ENCODE assay signal across 11 mouse cellular contexts in genomic region chr13:84343691-84344495, GRCm38 (mm10).
DNase-seq lines count a peak whose midpoint lies in the region; ATAC-seq and TF ChIP-seq lines count a peak whose summit lies in the region.
"Had no signal": no experiment of that assay in that cellular context is flagged by ENCODE, and none has a peak within 500 bp of the region (broad histone marks: within the 10 kb centered on the region; RNA-seq: fewer than 3 reads in every experiment).

No protein-coding gene starts in this region.

- H3K9me3 ChIP-seq in hindbrain, embryonic 12.5 days (replicated peaks) = no peaks in the 10 kb centered on the region
- no peaks in the 10 kb centered on the region for H3K9me3 ChIP-seq in midbrain, postnatal 0 days (ENCODE audit: low read length)
- H3K9me3 ChIP-seq: limb, embryonic 13.5 days had no signal

- H3K36me3 ChIP-seq in hindbrain, embryonic 12.5 days = no peaks in the 10 kb centered on the region
- no peaks in the 10 kb centered on the region for H3K36me3 ChIP-seq in midbrain, postnatal 0 days (ENCODE audit: insufficient read depth, low read length)
- H3K36me3 ChIP-seq: limb, embryonic 13.5 days had no signal

- H3K27ac ChIP-seq in layer of hippocampus, adult 2 months = peak overlapping the region; percentile 99
- H3K27ac ChIP-seq in hindbrain, embryonic 12.5 days = peak overlapping the region; percentile 98
- H3K27ac ChIP-seq in midbrain, postnatal 0 days (ENCODE audit: low read depth, low read length) = peak overlapping the region; percentile 92
- H3K27ac ChIP-seq: limb, embryonic 13.5 days; macrophage had no signal

- H3K4me2 ChIP-seq in hindbrain, embryonic 12.5 days (replicated peaks) = peak overlapping the region; percentile 61
- H3K4me2 ChIP-seq in midbrain, postnatal 0 days (ENCODE audit: low read depth, low read length, poor library complexity, severe bottlenecking) = peak overlapping the region; percentile 75
- H3K4me2 ChIP-seq: limb, embryonic 13.5 days had no signal

- H3K27me3 ChIP-seq in hindbrain, embryonic 12.5 days = peaks cover 14% of the 10 kb centered on the region; the same call in 1 of the 2 replicates
- no peaks in the 10 kb centered on the region for H3K27me3 ChIP-seq in midbrain, postnatal 0 days (ENCODE audit: insufficient read depth, low read length)

- H3K4me3 ChIP-seq in layer of hippocampus, adult 2 months = peak overlapping the region; percentile 67
- no peak overlapping the region for H3K4me3 ChIP-seq in hindbrain, embryonic 12.5 days
- no peak overlapping the region for H3K4me3 ChIP-seq in midbrain, postnatal 0 days (ENCODE audit: low read depth, low read length)
- H3K4me3 ChIP-seq: limb, embryonic 13.5 days had no signal

- DNase-seq in layer of hippocampus, adult 2 months (ENCODE audit: low spot score in 2 of 2) = no peak
- DNase-seq in layer of hippocampus, adult 9-11 months = no peak
- DNase-seq in cerebellum, postnatal 14 days = peak; percentile 55 to 69
- DNase-seq in midbrain, postnatal 0 days (ENCODE audit: low spot score) = peak; percentile 17
- no peak for DNase-seq in urinary bladder, postnatal 10 days (ENCODE audit: low spot score)
- no peak for DNase-seq in urinary bladder, adult 2 months (ENCODE audit: low spot score)
- DNase-seq: kidney, postnatal 14 days had no signal

- WGBS in hindbrain, embryonic 12.5 days = 6% methylated on average over 13 of the region's 13 CpGs
- WGBS in midbrain, postnatal 0 days = 15% methylated on average over 13 of the region's 13 CpGs

- H3K4me1 ChIP-seq in hindbrain, embryonic 12.5 days = peaks cover 27% of the 10 kb centered on the region
- H3K4me1 ChIP-seq in midbrain, postnatal 0 days (ENCODE audit: insufficient read depth, low read length) = peaks cover 5% of the 10 kb centered on the region; the same call in 1 of the 2 replicates

- peak overlapping the region; percentile 32 for H3K9ac ChIP-seq in hindbrain, embryonic 12.5 days
- H3K9ac ChIP-seq in midbrain, postnatal 0 days (replicated peaks; ENCODE audit: low read length, poor library complexity, severe bottlenecking) = 0 out of 2 replicates have a peak overlapping the region, but pooled peaks have one; percentile 29
- H3K9ac ChIP-seq: limb, embryonic 13.5 days had no signal

- no peak for TF ChIP-seq CTCF in layer of hippocampus, adult 2 months (conservative IDR thresholded peaks at IDR 0.05)
- TF ChIP-seq CTCF in midbrain, postnatal 0 days (IDR thresholded peaks at IDR 0.05) = no peak

- ATAC-seq in hindbrain, embryonic 12.5 days (ENCODE audit: low FRiP score) = no peak
- ATAC-seq in midbrain, postnatal 0 days (ENCODE audit: low FRiP score) = no peak
- no peak for ATAC-seq in megakaryocyte progenitor cell, adult 5-6 weeks (replicated peaks; ENCODE audit: poor library complexity)

Comparison
In these comparisons a context has a peak if more than half of its experiments do, and no peak if none do; other contexts are left out.
1. DNase-seq: peak in cerebellum, postnatal 14 days (2 of 2) and midbrain, postnatal 0 days (single experiment); none in layer of hippocampus, adult 2 months (0 of 2), layer of hippocampus, adult 9-11 months (single experiment), urinary bladder, postnatal 10 days (single experiment) and urinary bladder, adult 2 months (single experiment).
2. Peak in every context shown above with its lines, with median percentiles within 50 percentile points of each other: H3K27ac ChIP-seq.